Mouse (Mus musculus): Measurements from ENCODE around the gene Ankrd1.

Gene Ankrd1

GRCm38 (mm10) chr19:36119783-36120471 is at the start of gene Ankrd1:
TSS of gene Ankrd1 (minus strand) at chr19:36120099.
- DNase-seq (ENCODE audit: low read depth, low spot score): no peak

- no peak for DNase-seq (ENCODE audit: low read depth, low spot score)
Observed at GRCm38 (mm10) chr19:36169101-36169500, 49.2 kb upstream of the Ankrd1 start.

- no peak for DNase-seq (ENCODE audit: low read depth, low spot score)
Observed at GRCm38 (mm10) chr19:36168121-36168520, 48.2 kb upstream of the Ankrd1 start.

GRCm38 (mm10) chr19:36167291-36167896 is 47.5 kb upstream of the Ankrd1 start:
- DNase-seq (ENCODE audit: low read depth, low spot score): no peak

GRCm38 (mm10) chr19:36166401-36167160 is 46.7 kb upstream of the Ankrd1 start:
- DNase-seq (ENCODE audit: low read depth, low spot score): no peak

- DNase-seq (ENCODE audit: low read depth, low spot score): no peak
Observed at GRCm38 (mm10) chr19:36165351-36165750, 45.5 kb upstream of the Ankrd1 start.

- no peak for DNase-seq (ENCODE audit: low read depth, low spot score)
Observed at GRCm38 (mm10) chr19:36150241-36151007, 30.5 kb upstream of the Ankrd1 start.

GRCm38 (mm10) chr19:36148578-36148977 is 28.7 kb upstream of the Ankrd1 start:
- DNase-seq (ENCODE audit: low read depth, low spot score): no peak

GRCm38 (mm10) chr19:36143571-36143970 is 23.7 kb upstream of the Ankrd1 start:
- no peak for DNase-seq (ENCODE audit: low read depth, low spot score)

GRCm38 (mm10) chr19:36133731-36134130 is 13.8 kb upstream of the Ankrd1 start:
- DNase-seq (ENCODE audit: low read depth, low spot score): no peak

GRCm38 (mm10) chr19:36133064-36133463 is 13.2 kb upstream of the Ankrd1 start:
- DNase-seq (ENCODE audit: low read depth, low spot score): no peak

- no peak for DNase-seq (ENCODE audit: low read depth, low spot score)
Observed at GRCm38 (mm10) chr19:36131990-36132389, 12.1 kb upstream of the Ankrd1 start.

- no peak for DNase-seq (ENCODE audit: low read depth, low spot score)
Observed at GRCm38 (mm10) chr19:36130181-36130580, 10.3 kb upstream of the Ankrd1 start.

GRCm38 (mm10) chr19:36129643-36130042 is 9.7 kb upstream of the Ankrd1 start:
- no peak for DNase-seq (ENCODE audit: low read depth, low spot score)

- DNase-seq (ENCODE audit: low read depth, low spot score): no peak
Observed at GRCm38 (mm10) chr19:36129213-36129612, 9.3 kb upstream of the Ankrd1 start.

GRCm38 (mm10) chr19:36128440-36128839 is 8.5 kb upstream of the Ankrd1 start:
- no peak for DNase-seq (ENCODE audit: low read depth, low spot score)

- DNase-seq (ENCODE audit: low read depth, low spot score): no peak
Observed at GRCm38 (mm10) chr19:36124203-36124602, 4.3 kb upstream of the Ankrd1 start.

GRCm38 (mm10) chr19:36119219-36119618 is 680 bp downstream of the Ankrd1 start:
- DNase-seq (ENCODE audit: low read depth, low spot score): no peak

- no peak for DNase-seq (ENCODE audit: low read depth, low spot score)
Observed at GRCm38 (mm10) chr19:36116185-36116584, 3.7 kb downstream of the Ankrd1 start.

GRCm38 (mm10) chr19:36112007-36112406 is 7.9 kb downstream of the Ankrd1 start:
- no peak for DNase-seq (ENCODE audit: low read depth, low spot score)

GRCm38 (mm10) chr19:36111054-36111895 is 8.6 kb downstream of the Ankrd1 start:
- DNase-seq (ENCODE audit: low read depth, low spot score): peak; percentile 43

Data from retina, postnatal 7 days (tissue).